Mouse (Mus musculus) ES-Bruce4 (cell line): ENCODE measurements around the gene Cep44. TPM values are rescaled to one million over a fixed set of nuclear protein-coding genes. Genes with fewer than 3 reads are reported as not detected.

Source experiments
- H3K27ac ChIP-seq: 2 replicates; pipeline ENCODE4 v1.5.1; 2012; ENCODE audit warnings: low read length, inconsistent platforms; ENCODE audit not compliant: insufficient read depth
- H3K27me3 ChIP-seq: 2 replicates; pipeline ENCODE4 v1.6.1; 2012; ENCODE audit warnings: mild to moderate bottlenecking, low read length, inconsistent platforms; ENCODE audit not compliant: control insufficient read depth, poor library complexity, insufficient read depth, severe bottlenecking
- H3K36me3 ChIP-seq: 2 replicates; pipeline ENCODE4 v1.6.1; 2012; ENCODE audit warnings: inconsistent platforms, mild to moderate bottlenecking, low read length, moderate library complexity; ENCODE audit not compliant: control insufficient read depth, poor library complexity, insufficient read depth, severe bottlenecking
- H3K4me1 ChIP-seq: one replicate; pipeline ENCODE4 v1.8.1; 2011; ENCODE audit warnings: low read length; ENCODE audit not compliant: control insufficient read depth, insufficient read depth
- H3K4me3 ChIP-seq: 2 replicates; pipeline ENCODE4 v1.5.1; 2011; ENCODE audit warnings: low read depth, mild to moderate bottlenecking, low read length
- H3K9ac ChIP-seq: 2 replicates; pipeline ENCODE4 v1.6.1; 2012; ENCODE audit warnings: low read depth, mild to moderate bottlenecking, inconsistent platforms; ENCODE audit not compliant: poor library complexity, severe bottlenecking
- H3K9me3 ChIP-seq: replicated peaks from 2 replicates; pipeline ENCODE4 v1.6.1; 2012; ENCODE audit warnings: mild to moderate bottlenecking, low read length, inconsistent platforms; ENCODE audit not compliant: control insufficient read depth, poor library complexity, insufficient read depth, severe bottlenecking
- CTCF ChIP-seq: IDR thresholded peaks from one replicate; pipeline ENCODE4 v1.8.1; 2011; ENCODE audit warnings: low read depth, low read length
- EP300 ChIP-seq: IDR thresholded peaks from 2 replicates; pipeline ENCODE4 v1.6.1; 2011; ENCODE audit warnings: low read depth, low read length; ENCODE audit not compliant: insufficient read depth
- POLR2A ChIP-seq: IDR thresholded peaks from one replicate; pipeline ENCODE4 v1.8.1; 2011; ENCODE audit warnings: low read length; ENCODE audit not compliant: insufficient read depth
- polyA plus RNA-seq: library from polyadenylated mRNA; stranded (reverse); fragments of >200 nt; gene quantifications from 2 replicates; pipeline ENCODE4 v1.2.4, GENCODE M21; 2011; ENCODE audit warnings: low read depth; ENCODE audit not compliant: missing spikeins, insufficient read depth, insufficient read length

The Cep44 gene
- polyA plus RNA-seq = 65.2 and 74.5 TPM in 2 replicates

DNA sequence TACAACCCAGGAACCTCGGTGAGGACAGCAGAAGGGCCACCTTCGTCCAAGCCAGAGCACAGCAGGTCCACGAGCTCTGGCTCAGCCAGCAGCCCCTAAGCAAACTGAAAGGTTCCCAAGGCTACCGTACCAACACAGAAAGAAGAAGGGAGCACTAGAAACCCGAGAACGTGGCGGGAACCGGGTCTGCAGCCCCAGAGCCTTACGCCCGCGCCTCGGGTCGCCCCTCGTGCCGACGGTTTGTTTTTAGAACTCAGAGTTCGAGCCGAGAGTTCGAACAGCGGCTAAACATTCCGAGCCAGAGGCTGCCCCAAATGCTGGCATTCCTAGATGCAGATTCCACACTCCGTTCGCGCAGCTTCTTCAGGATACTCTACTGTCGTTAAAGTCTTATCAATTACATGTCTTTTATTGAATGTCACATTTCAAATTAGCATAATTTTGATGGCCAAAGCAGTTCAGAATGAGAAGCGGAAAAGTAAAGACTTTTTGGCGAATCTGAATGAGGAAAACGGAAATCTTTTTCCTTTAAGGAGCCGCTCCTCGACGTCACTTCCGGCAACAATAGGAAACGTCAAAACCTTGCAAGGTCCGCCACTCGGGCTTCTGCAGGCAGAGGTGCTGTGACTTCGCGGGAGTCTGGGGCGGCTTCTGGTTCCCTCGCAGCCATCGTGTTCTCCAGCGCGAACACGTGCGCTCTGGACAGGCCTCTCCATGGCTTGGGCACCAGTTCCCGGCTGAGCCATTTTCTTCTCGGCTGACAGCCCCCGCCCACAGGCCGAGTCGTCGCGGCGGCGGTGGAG lies at the start of gene Cep44, which contains the start of gene Fbxo8:
Gene Cep44, minus strand, starts transcription at position 490 of the 803 bp plus-strand sequence.
Gene Fbxo8, plus strand, starts transcription at position 533 of the 803 bp plus-strand sequence.
- Histone ChIP-seq H3K9ac (peak within 1 kb of the TSS; percentile 84), H3K4me3 (peak within 1 kb of the TSS; percentile 95), H3K9me3 (no peaks in the 10 kb centered on the region), H3K36me3 (peaks cover 2% of the 10 kb centered on the region), H3K27ac (peak within 1 kb of the TSS; percentile 30; the same call in 1 of the 2 replicates), H3K4me1 (no peaks in the 10 kb centered on the region), H3K27me3 (no peaks in the 10 kb centered on the region)
- TF ChIP-seq CTCF (no peak), POLR2A (no peak), EP300 (no peak)

DNA sequence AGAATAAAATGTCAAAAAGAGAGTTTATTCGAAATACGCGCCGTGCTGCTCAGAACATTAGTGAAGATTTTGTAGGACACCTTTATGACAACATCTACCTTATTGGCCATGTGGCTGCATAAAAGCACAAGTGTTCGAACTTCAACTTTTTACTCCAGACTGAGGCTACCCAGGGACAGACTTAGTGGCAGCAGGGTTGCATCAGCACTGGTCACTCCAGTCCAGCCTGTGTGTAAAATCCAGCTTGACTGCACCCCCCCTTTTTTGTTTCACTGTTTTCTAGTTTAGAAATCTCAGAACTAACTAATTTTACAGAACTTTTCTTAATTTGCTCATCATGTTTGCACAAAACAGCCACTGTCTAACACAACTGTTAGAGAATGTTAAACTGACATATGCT lies 40.7 kb upstream of the Cep44 start:
- Histone ChIP-seq H3K27ac (no peak overlapping the region), H3K36me3 (no peaks in the 10 kb centered on the region), H3K9me3 (no peaks in the 10 kb centered on the region), H3K9ac (no peak overlapping the region), H3K4me3 (no peak overlapping the region), H3K27me3 (no peaks in the 10 kb centered on the region), H3K4me1 (no peaks in the 10 kb centered on the region)
- TF ChIP-seq POLR2A (no peak), EP300 (no peak), CTCF (no peak)

DNA sequence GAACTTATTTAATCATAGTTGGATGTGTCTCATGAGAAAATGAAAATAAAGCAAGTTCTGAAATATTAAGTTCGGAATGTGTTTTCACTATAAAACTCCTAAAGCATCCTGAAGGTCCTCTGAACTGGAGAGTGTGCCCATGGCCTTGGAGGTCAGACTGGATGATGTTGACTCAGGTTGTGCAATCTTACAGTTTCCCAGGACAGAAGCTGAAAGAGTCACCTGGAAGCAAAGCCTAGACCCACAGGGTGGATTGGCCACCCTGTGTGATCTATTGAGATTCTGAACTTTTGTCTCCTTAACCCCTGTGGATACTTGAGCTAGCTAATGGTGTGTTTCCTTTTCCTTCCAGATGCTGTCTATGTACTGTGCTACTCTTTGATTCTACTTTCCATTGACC lies 40.2 kb upstream of the Cep44 start:
- no peak overlapping the region for H3K27ac ChIP-seq
- no peak overlapping the region for H3K4me3 ChIP-seq
- TF ChIP-seq POLR2A (no peak), CTCF (no peak), EP300 (no peak)
- H3K36me3 ChIP-seq = no peaks in the 10 kb centered on the region
- H3K4me1 ChIP-seq = no peaks in the 10 kb centered on the region
- H3K27me3 ChIP-seq = no peaks in the 10 kb centered on the region
- H3K9ac ChIP-seq = no peak overlapping the region
- no peaks in the 10 kb centered on the region for H3K9me3 ChIP-seq

DNA sequence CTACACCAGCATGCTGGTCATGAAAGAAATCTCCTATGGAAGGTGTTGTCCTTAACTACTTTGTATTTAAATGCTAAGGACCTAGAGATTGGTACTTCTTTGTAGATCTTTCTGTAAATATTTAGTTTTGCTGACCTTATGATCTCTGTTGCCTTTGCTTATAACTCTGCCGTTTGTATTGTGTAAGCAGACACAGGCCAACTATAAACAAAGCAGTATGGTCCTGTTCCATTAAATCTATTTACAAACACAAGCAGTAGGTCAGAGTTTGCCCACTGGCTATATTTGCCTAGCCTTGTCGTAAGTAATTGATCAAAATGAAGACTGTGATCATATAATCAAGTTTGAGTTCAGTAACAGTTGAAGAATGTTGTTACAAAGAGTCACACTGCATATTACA lies 38.2 kb upstream of the Cep44 start:
- Histone ChIP-seq H3K27ac (no peak overlapping the region), H3K36me3 (no peaks in the 10 kb centered on the region), H3K4me1 (no peaks in the 10 kb centered on the region), H3K4me3 (no peak overlapping the region), H3K27me3 (no peaks in the 10 kb centered on the region), H3K9me3 (no peaks in the 10 kb centered on the region), H3K9ac (no peak overlapping the region)
- no peak for TF ChIP-seq CTCF
- TF ChIP-seq POLR2A = no peak
- TF ChIP-seq EP300 = no peak

DNA sequence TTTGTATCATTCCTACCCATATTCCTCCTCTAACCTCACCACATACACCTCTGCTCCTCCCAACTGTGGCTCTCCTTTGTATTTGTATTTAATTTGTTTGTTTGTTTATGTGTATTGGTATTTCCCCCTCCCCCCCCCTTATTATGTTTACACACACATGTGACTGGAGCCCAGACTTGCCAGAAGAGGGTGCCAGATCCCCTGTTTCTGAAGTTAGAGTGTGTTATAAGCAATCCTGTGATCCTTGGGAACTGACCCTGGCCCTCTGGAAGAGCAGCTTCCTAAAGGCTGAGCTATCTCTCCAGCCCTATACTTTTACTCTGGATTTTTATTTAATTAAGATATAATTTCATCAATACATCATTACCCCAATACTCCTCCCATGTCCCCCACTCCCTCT lies 32.0 kb upstream of the Cep44 start:
- no peaks in the 10 kb centered on the region for H3K27me3 ChIP-seq
- no peak overlapping the region for H3K4me3 ChIP-seq
- no peaks in the 10 kb centered on the region for H3K36me3 ChIP-seq
- no peaks in the 10 kb centered on the region for H3K4me1 ChIP-seq
- no peak overlapping the region for H3K27ac ChIP-seq
- no peaks in the 10 kb centered on the region for H3K9me3 ChIP-seq
- no peak overlapping the region for H3K9ac ChIP-seq
- peak; percentile 8 for TF ChIP-seq CTCF
- TF ChIP-seq POLR2A = no peak
- TF ChIP-seq EP300 = no peak

DNA sequence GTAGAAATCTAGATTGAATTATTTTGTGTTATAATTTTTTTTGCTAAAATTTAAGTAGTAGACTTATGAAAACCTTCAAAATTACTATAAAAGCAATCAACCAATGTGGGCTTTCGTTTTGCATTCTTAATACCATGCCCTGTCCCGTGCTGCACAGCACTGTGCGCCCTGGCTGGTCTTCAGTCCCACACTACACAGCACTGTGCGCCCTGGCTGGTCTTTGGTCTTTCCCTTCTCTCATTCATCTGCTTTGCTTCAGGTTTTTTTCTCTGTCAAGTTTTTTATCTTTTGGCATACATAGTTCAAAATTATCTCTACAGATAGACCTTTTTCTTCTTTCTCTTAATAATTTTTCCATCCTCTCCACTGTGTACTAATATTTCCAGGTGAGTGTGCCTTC lies 30.1 kb upstream of the Cep44 start:
- Histone ChIP-seq H3K4me3 (no peak overlapping the region), H3K27me3 (no peaks in the 10 kb centered on the region), H3K27ac (no peak overlapping the region), H3K9me3 (no peaks in the 10 kb centered on the region), H3K9ac (no peak overlapping the region), H3K4me1 (no peaks in the 10 kb centered on the region), H3K36me3 (no peaks in the 10 kb centered on the region)
- TF ChIP-seq POLR2A = no peak
